21 mouse cellular contexts compared by ENCODE assay signal in genomic region chr6:94829246-94829645, GRCm38 (mm10).
DNase-seq lines count a peak whose midpoint lies in the region; ATAC-seq and TF ChIP-seq lines count a peak whose summit lies in the region.
"Had no signal": no experiment of that assay in that cellular context is flagged by ENCODE, and none has a peak within 500 bp of the region (broad histone marks: within the 10 kb centered on the region; RNA-seq: fewer than 3 reads in every experiment).

No protein-coding gene starts in this region.

- no peak for TF ChIP-seq CTCF in stomach, postnatal 0 days (IDR thresholded peaks at IDR 0.05; ENCODE audit: low read depth)

- H3K36me3 ChIP-seq in stomach, embryonic 16.5 days (ENCODE audit: control insufficient read depth, insufficient read depth, low read length), result no peaks in the 10 kb centered on the region
- H3K36me3 ChIP-seq in stomach, postnatal 0 days (ENCODE audit: control insufficient read depth, insufficient read depth, low read length), result no peaks in the 10 kb centered on the region
- no peaks in the 10 kb centered on the region for H3K36me3 ChIP-seq in limb, embryonic 10.5 days
- H3K36me3 ChIP-seq: G1E; hindbrain, embryonic 12.5 days had no signal

- 77% methylated on average over 5 of the region's 5 CpGs for WGBS in stomach, embryonic 16.5 days
- 58% methylated on average over 5 of the region's 5 CpGs for WGBS in stomach, postnatal 0 days
- 83% methylated on average over 5 of the region's 5 CpGs for WGBS in limb, embryonic 10.5 days

- no peak overlapping the region for H3K4me2 ChIP-seq in stomach, embryonic 16.5 days (ENCODE audit: low read depth, low read length)
- no peak overlapping the region for H3K4me2 ChIP-seq in stomach, postnatal 0 days (replicated peaks; ENCODE audit: low read depth)
- H3K4me2 ChIP-seq: hindbrain, embryonic 12.5 days had no signal

- H3K4me1 ChIP-seq in stomach, embryonic 16.5 days (ENCODE audit: control insufficient read depth, insufficient read depth, low read length), result no peaks in the 10 kb centered on the region
- H3K4me1 ChIP-seq in stomach, postnatal 0 days (replicated peaks; ENCODE audit: control insufficient read depth, insufficient read depth), result no peaks in the 10 kb centered on the region
- H3K4me1 ChIP-seq in limb, embryonic 10.5 days, result peaks cover 12% of the 10 kb centered on the region
- H3K4me1 ChIP-seq: hindbrain, embryonic 12.5 days had no signal

- H3K27me3 ChIP-seq in stomach, embryonic 16.5 days (ENCODE audit: control insufficient read depth, insufficient read depth, low read length), result no peaks in the 10 kb centered on the region
- no peaks in the 10 kb centered on the region for H3K27me3 ChIP-seq in stomach, postnatal 0 days (ENCODE audit: control insufficient read depth, insufficient read depth, low read length)
- H3K27me3 ChIP-seq in limb, embryonic 10.5 days (ENCODE audit: low read depth, poor library complexity, severe bottlenecking), result no peaks in the 10 kb centered on the region
- H3K27me3 ChIP-seq: CH12.LX; hindbrain, embryonic 12.5 days had no signal

- no peak for ATAC-seq in stomach, embryonic 16.5 days (ENCODE audit: insufficient read depth, low FRiP score)
- no peak for ATAC-seq in stomach, postnatal 0 days (ENCODE audit: low FRiP score, low TSS enrichment)
- no peak for ATAC-seq in megakaryocyte, adult 5-6 weeks (ENCODE audit: poor library complexity, severe bottlenecking)
- ATAC-seq: activated CD4-positive, CD25-positive, alpha-beta regulatory T cell, adult 4 months; forebrain, postnatal 0 days; intestine, postnatal 0 days had no signal

- H3K27ac ChIP-seq in stomach, embryonic 16.5 days (ENCODE audit: low read length), result peak overlapping the region; percentile 1; the same call in 1 of the 2 replicates
- no peak overlapping the region for H3K27ac ChIP-seq in stomach, postnatal 0 days (replicated peaks)
- 0 out of 2 replicates have a peak overlapping the region, but pooled peaks have one; percentile 14 for H3K27ac ChIP-seq in limb, embryonic 10.5 days
- H3K27ac ChIP-seq: heart, adult 2 months; hindbrain, embryonic 12.5 days had no signal

- H3K4me3 ChIP-seq in stomach, embryonic 16.5 days (replicated peaks; ENCODE audit: low read length), result no peak overlapping the region
- H3K4me3 ChIP-seq in stomach, postnatal 0 days (ENCODE audit: low read depth, low read length), result no peak overlapping the region
- H3K4me3 ChIP-seq in limb, embryonic 10.5 days, result no peak overlapping the region
- H3K4me3 ChIP-seq: heart, adult 2 months; hindbrain, embryonic 12.5 days had no signal

- TF ChIP-seq EP300 in stomach, postnatal 0 days (optimal IDR thresholded peaks at IDR 0.05), result no peak

- no peak overlapping the region for H3K9ac ChIP-seq in stomach, embryonic 16.5 days (ENCODE audit: low read length)
- no peak overlapping the region for H3K9ac ChIP-seq in stomach, postnatal 0 days (ENCODE audit: low read length)
- H3K9ac ChIP-seq: forebrain, postnatal 0 days; hindbrain, embryonic 12.5 days had no signal

- DNase-seq in layer of hippocampus, adult 9-11 months, result peak; percentile 13
- no peak for DNase-seq in layer of hippocampus, adult 9-10 months (ENCODE audit: low spot score)
- no peak for DNase-seq in stomach, postnatal 0 days (ENCODE audit: low spot score)
- DNase-seq in limb, embryonic 10.5 days (ENCODE audit: low spot score), result no peak
- DNase-seq in kidney, adult 9 months, result no peak
- DNase-seq: adrenal gland, adult 8-10 months; B cell, adult 2 months; cerebellum, adult 18-20 months; cerebellum, postnatal 14 days; forebrain, postnatal 0 days; gastrocnemius, postnatal 14 days; heart, adult 2 months; lung, postnatal 4 days; thymus, adult 2 months had no signal

- no peaks in the 10 kb centered on the region for H3K9me3 ChIP-seq in stomach, embryonic 16.5 days (replicated peaks; ENCODE audit: control insufficient read depth, low read length)
- no peaks in the 10 kb centered on the region for H3K9me3 ChIP-seq in stomach, postnatal 0 days (ENCODE audit: control insufficient read depth, low read length)
- H3K9me3 ChIP-seq in limb, embryonic 10.5 days (replicated peaks), result no peaks in the 10 kb centered on the region
- H3K9me3 ChIP-seq: G1E; hindbrain, embryonic 12.5 days had no signal
